Mouse (Mus musculus) embryonic facial prominence, embryonic 10.5 days (tissue): ENCODE measurements around the gene Casc3. TPM values are rescaled to one million over a fixed set of nuclear protein-coding genes. Genes with fewer than 3 reads are reported as not detected.
"Not testable (repeated sequence)": the region's sequence is repeated elsewhere in the genome, so short reads cannot be mapped to it uniquely, and the experiment has no call there.

Experiments used
- DNase-seq: peaks from one replicate; pipeline ENCODE4 v3.0.0-alpha.2; 2017; ENCODE audit warnings: low spot score
- H3K27ac ChIP-seq: fragments of 300-500 bp; sonication (generic); replicated peaks from 2 replicates; pipeline ENCODE4 v1.5.1; 2016; ENCODE audit warnings: mild to moderate bottlenecking
- H3K27me3 ChIP-seq: fragments of 300-500 bp; sonication (generic); replicated peaks from 2 replicates; pipeline ENCODE4 v1.6.1; 2016; ENCODE audit warnings: low read depth, mild to moderate bottlenecking; ENCODE audit not compliant: poor library complexity, severe bottlenecking
- H3K36me3 ChIP-seq: fragments of 300-500 bp; sonication (generic); replicated peaks from 2 replicates; pipeline ENCODE4 v1.6.1; 2016; ENCODE audit warnings: mild to moderate bottlenecking, moderate library complexity
- H3K4me1 ChIP-seq: fragments of 300-500 bp; sonication (generic); 2 replicates; pipeline ENCODE4 v1.6.1; 2016
- H3K4me3 ChIP-seq: fragments of 300-500 bp; sonication (generic); 2 replicates; pipeline ENCODE4 v1.5.1; 2016; ENCODE audit warnings: mild to moderate bottlenecking, moderate library complexity
- H3K9me3 ChIP-seq: fragments of 300-500 bp; sonication (generic); 2 replicates; pipeline ENCODE4 v1.6.1; 2016; ENCODE audit warnings: mild to moderate bottlenecking
- WGBS: fragments of 180-500 bp; shearing (Covaris S2); methylation state at CpG from one replicate; pipeline ENCODE4 v1.1.7; 2016; 5-methylcytosine and 5-hydroxymethylcytosine counted together
- polyA plus RNA-seq: library from polyadenylated mRNA; unstranded; fragments of >200 nt; fragmentation: Nextera tagmentation; extraction: Ambion mirVana; gene quantifications from 2 replicates; pipeline ENCODE4 v1.2.1, GENCODE M21; 2016

Casc3 gene
- polyA plus RNA-seq, 1 experiment from 2014 or later: 47.5 TPM

DNA sequence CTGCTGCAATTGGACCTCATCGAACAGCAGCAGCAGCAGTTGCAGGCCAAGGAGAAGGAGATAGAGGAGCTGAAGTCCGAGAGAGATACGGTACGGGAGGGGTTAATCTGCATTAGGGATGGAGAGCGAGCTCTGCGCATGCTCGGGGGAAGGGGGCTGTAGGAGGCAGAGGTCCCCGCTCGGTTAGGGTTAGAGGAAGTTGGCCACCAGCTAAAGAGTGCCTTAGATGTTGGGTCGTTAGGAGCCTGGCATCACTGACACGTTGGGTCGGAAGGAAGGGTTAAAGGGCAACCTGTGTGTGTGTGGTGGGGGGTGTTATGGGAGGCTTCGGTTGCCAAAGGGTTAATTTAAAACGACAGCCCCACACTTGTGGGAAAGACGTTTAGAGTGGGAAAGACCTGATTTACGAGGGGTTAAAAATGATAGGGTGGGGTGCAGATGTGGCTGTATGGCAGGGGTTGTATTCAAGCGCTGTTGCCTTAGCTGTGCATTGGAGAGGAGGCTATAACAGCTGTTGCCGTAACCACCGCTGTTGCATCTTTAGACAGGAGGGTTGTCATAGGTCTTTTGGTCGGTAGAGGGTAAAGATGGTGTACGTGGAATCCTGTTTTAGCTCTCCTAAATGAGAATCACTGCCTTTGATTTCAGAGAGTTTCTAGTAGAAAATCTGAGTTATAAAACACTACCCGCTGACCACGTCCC lies 8.0 kb upstream of the Casc3 start:
- Histone ChIP-seq H3K9me3 (no peaks in the 10 kb centered on the region), H3K27me3 (no peaks in the 10 kb centered on the region), H3K4me1 (peaks cover 53% of the 10 kb centered on the region), H3K27ac (peak overlapping the region; percentile 100), H3K4me3 (peak overlapping the region; percentile 100), H3K36me3 (peaks cover 45% of the 10 kb centered on the region)
- 4% methylated on average over 23 of the region's 23 CpGs for WGBS
- peak; percentile 87 for DNase-seq

DNA sequence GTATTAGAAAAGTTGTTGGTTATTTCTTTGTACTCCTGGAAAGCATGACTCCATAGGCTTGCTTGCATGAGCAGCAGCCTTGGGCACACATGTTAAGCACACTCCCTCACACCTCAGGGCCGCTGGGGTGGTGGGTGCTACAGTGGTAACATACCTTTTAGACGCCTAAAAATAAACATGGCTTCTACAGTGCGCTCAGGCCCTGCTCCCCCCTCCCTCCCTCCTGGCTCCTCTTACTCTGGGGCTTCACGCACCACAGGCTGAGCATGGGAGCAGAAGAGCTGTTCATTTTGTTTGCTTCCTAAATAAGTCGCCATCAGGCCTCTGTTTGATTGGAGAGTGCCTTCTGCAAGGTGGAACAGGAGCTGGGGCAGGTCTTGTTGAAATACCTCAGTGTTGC lies 7.4 kb upstream of the Casc3 start:
- DNase-seq: no peak
- Histone ChIP-seq H3K36me3 (peaks cover 51% of the 10 kb centered on the region), H3K27me3 (no peaks in the 10 kb centered on the region), H3K4me1 (peaks cover 51% of the 10 kb centered on the region), H3K27ac (peak overlapping the region; percentile 36; the same call in 1 of the 2 replicates), H3K4me3 (peak overlapping the region; percentile 100), H3K9me3 (no peaks in the 10 kb centered on the region)
- 22% methylated on average over 5 of the region's 5 CpGs for whole genome bisulfite sequencing

DNA sequence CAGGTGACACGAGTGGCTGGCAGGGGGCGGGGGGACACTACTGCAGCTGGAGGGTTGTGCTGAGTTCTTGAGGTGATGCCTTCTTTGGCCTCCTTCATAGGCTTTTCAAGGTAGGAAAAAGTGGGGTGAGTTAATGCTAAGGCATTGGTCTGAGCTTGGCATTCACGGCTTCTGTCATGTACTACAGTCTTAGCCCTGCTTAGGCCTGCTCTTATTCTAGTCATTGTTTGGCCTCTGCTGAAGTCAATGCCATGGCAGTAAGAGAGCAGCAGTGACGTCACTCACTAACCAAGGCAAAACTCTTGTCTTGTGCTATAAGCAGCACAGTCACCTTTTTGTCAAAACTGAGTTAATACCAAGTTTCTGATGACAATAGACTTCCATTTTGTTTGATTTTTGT lies 6.8 kb upstream of the Casc3 start:
- WGBS: 70% methylated on average over 4 of the region's 4 CpGs

DNA sequence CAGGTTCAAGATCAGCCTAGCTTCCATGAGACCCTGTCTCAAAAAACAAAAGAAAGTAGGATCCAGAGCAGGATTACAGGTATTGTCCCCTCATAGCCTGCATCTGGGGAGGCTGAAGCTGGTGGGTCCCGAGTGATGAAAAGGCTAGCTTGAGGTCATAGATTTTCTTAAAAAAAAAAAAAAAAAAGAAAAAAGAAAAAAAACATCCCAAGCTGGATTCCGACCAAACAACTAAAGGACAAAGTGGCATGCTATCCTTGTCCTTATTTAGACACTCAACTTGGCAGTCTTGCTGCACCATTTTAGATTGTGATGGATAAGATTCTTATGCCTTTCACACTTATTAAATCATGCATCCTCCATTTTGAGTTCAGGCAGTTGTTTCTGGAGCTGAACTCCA lies 3.7 kb downstream of the Casc3 start:
- Histone ChIP-seq H3K4me3 (peak overlapping the region; percentile 89; the same call in 1 of the 2 replicates), H3K27me3 (no peaks in the 10 kb centered on the region), H3K4me1 (peaks cover 25% of the 10 kb centered on the region), H3K27ac (peak overlapping the region; percentile 98; the same call in 1 of the 2 replicates), H3K9me3 (no peaks in the 10 kb centered on the region), H3K36me3 (peaks cover 78% of the 10 kb centered on the region)
- DNase-seq: no peak
- 77% methylated on average over 2 of the region's 2 CpGs for WGBS

More for the DNA sequence above, 6.8 kb upstream of the Casc3 start:
- Histone ChIP-seq H3K36me3 (peaks cover 57% of the 10 kb centered on the region), H3K4me3 (peak overlapping the region; percentile 100), H3K4me1 (peaks cover 45% of the 10 kb centered on the region), H3K27ac (0 out of 2 replicates have a peak overlapping the region, but pooled peaks have one; percentile 36), H3K27me3 (no peaks in the 10 kb centered on the region), H3K9me3 (no peaks in the 10 kb centered on the region)
- DNase-seq: no peak

DNA sequence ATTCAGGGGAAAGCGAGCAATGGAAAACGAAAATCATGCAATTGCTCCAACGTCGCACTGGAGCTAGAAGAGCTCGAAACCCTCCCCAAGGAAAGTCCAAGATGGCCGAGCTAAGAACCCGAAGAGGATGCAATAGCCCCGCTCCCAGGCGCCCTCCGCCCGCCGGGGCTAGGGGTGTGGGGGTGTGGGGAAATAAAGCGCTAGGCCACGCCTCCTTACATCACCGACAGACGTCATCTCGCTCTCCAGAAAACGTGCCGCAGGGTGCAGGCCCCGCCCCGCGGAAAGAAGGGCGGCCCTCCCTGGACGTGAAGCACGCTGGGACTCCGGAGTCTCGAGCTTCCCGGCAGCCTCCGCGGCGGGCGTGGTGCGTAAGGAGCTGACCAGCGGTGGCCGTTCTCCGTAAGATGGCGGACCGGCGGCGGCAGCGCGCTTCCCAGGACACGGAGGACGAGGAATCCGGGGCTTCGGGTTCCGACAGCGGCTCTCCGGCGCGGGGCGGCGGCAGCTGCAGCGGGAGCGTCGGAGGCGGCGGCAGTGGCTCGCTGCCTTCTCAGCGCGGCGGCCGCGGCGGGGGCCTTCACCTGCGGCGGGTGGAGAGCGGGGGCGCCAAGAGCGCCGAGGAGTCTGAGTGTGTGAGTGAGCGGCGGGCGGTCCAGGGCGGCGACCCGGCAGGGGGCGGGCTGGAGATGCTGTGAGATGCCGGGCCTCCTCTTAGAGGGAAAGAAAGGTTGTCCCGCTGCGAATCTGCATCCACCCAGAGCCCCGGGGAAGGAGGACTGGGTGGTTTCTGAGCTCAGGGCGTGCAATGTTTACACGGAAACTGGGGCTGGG lies 5.0 kb downstream of the Casc3 start:
- Histone ChIP-seq H3K27me3 (no peaks in the 10 kb centered on the region), H3K36me3 (peaks cover 78% of the 10 kb centered on the region), H3K27ac (peak overlapping the region; percentile 98), H3K9me3 (no peaks in the 10 kb centered on the region), H3K4me3 (peak overlapping the region; percentile 89), H3K4me1 (peaks cover 25% of the 10 kb centered on the region)
- WGBS: under 1% methylated on average over 84 of the region's 84 CpGs
- DNase-seq: peak; percentile 99

DNA sequence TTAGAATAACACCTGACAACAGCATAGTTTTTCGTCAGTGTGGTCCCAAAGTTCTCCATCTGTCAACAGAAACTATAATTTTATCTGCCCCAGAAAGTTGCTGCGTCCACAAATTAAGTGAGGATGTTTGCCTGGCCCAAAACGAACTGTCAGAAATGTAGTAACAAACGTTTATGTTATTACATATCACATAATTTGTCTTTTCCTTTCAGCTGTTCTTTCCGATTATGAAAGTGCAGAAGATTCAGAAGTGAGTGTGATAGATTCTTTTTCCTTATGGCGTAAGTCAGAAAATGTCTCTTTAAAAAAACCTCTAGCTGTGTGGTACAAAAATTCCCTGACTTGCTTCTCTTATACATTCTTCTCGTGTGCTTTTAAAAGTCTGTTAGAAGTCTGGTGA lies 6.0 kb downstream of the Casc3 start:
- Histone ChIP-seq H3K27ac (peak overlapping the region; percentile 98; the same call in 1 of the 2 replicates), H3K4me1 (peaks cover 25% of the 10 kb centered on the region), H3K27me3 (no peaks in the 10 kb centered on the region), H3K9me3 (no peaks in the 10 kb centered on the region), H3K36me3 (peaks cover 78% of the 10 kb centered on the region), H3K4me3 (peak overlapping the region; percentile 89)
- DNase-seq: no peak
- WGBS: 78% methylated on average over 7 of the region's 7 CpGs

DNA sequence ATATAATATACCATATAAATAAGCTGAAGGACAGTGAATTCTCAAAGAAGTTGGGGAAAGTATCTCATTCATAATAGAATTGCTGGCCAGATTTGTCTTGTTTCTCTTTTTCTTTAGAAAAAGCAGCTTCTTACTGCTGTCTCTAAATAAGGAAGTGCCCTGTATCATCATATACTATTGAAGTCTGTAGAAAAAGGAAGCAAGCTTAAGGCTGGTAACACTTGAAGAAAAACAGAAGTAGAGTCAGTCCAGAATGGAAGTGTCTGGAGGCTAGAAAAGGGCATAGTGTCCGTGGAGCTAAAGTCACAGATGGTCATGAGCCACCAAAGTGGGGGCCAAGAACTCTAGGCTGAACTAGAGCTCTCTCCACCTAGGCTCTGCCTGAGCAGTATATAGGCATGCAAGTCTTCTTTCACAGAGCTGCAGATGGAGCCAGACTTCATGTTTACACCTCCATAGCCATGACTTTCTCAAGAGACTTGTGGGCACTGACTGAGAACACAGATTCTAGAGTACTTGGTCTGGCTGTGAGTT lies 12.1 kb downstream of the Casc3 start:
- Histone ChIP-seq H3K27me3 (no peaks in the 10 kb centered on the region), H3K36me3 (peaks cover 100% of the 10 kb centered on the region)
- 97% methylated on average over 1 of the region's 1 CpGs for WGBS

DNA sequence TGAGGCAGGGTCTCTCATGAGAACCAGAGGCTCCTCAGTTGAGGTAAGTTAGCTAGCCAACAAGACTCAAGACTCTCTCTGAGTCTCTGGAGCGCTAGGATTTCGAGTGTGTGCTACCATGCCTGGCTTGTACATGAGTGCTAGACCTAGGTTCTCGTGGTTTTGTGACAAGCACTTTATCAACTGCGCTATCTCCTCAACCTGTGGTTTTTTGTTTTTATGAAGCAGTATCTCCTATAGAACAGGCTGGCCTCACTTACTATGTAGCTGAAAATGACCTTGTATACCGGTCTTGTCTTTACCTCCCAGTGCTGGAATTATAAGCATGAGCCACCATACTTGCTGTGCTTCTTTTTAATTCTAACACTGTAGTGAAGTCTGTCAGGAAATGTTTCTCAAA lies 16.3 kb downstream of the Casc3 start:
- 96% methylated on average over 5 of the region's 5 CpGs for WGBS
- Histone ChIP-seq H3K4me1 (no peaks in the 10 kb centered on the region), H3K27me3 (no peaks in the 10 kb centered on the region), H3K4me3 (no peak overlapping the region), H3K36me3 (peaks cover 100% of the 10 kb centered on the region), H3K27ac (no peak overlapping the region), H3K9me3 (no peaks in the 10 kb centered on the region)
- DNase-seq: no peak

More for the DNA sequence above, 12.1 kb downstream of the Casc3 start:
- no peak overlapping the region for H3K4me3 ChIP-seq
- no peak for DNase-seq
- no peaks in the 10 kb centered on the region for H3K4me1 ChIP-seq
- no peak overlapping the region for H3K27ac ChIP-seq
- no peaks in the 10 kb centered on the region for H3K9me3 ChIP-seq

DNA sequence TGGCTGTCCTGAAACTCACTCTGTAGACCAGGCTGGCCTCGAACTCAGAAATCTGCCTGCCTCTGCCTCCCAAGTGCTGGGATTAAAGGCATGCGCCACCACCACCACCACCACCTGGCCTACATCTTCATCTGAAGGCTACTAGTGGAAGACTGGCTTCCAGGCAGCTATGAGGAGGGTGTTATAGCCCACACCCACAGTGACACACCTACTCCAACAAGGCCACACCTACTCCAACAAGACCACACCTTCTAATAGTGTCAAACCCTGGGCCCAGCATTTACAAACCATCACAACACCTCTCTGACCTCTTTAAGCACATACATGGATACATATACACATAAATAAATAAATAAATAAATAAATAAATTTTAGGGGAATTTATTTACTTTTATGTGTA lies 21.4 kb downstream of the Casc3 start:
- not testable (repeated sequence) for H3K9me3 ChIP-seq, DNase-seq, H3K27me3 ChIP-seq, H3K27ac ChIP-seq, H3K4me1 ChIP-seq, H3K4me3 ChIP-seq
- 97% methylated on average over 2 of the region's 2 CpGs for WGBS
- H3K36me3 ChIP-seq: peaks cover 100% of the 10 kb centered on the region

DNA sequence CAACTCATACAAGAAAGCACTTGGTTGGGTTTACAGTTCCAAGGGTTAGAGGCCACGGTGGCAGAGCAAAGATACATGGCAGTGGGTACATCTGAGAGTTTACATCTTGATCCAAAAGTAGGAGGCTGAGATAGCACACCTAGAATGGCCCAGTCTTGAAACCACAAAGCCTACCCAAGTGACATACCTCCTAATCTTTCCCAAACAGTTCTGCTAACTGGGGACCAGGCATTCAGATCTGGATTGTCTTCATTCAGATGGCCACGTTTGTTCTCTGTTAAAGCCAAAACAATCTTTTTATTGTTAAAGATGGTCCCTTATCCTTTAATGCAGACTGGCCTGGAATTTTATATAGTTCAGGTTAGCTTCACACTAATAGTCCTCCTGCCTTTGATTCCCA lies 23.2 kb downstream of the Casc3 start:
- no peaks in the 10 kb centered on the region for H3K4me1 ChIP-seq
- H3K4me3 ChIP-seq: no peak overlapping the region
- no peaks in the 10 kb centered on the region for H3K27me3 ChIP-seq
- no peak for DNase-seq
- H3K9me3 ChIP-seq: no peaks in the 10 kb centered on the region
- no peak overlapping the region for H3K27ac ChIP-seq
- 89% methylated on average over 2 of the region's 2 CpGs for WGBS
- peaks cover 100% of the 10 kb centered on the region for H3K36me3 ChIP-seq

DNA sequence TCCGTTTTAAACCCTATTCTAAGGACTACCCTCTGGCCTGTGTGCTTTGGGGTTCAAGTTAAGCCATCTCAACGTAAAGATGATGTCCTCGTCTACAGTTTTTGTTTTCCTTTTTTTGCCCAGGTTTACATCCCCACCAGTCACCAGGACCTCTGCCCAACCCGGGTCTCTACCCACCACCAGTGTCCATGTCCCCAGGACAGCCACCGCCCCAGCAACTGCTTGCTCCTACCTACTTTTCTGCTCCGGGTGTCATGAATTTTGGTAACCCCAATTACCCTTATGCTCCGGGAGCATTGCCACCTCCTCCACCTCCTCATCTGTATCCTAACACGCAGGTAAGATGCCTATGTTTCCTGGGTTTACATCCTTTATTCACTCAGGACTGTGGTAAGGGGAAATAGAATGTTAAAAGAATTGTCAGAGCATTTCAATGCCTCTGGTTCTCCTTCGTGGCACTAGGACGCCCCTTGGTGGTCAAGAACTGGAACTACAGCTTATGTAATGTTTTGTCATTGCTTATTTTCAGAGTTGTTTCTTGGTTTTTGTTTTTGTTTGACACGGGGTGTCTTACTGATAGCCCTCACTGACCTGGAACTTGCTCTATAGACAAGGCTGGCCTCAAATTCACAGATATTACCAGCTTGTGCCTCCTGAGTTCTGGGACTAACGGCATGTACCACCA lies 24.5 kb downstream of the Casc3 start:
- 77% methylated on average over 12 of the region's 12 CpGs for WGBS
- DNase-seq: no peak
- Histone ChIP-seq H3K9me3 (no peaks in the 10 kb centered on the region), H3K27me3 (no peaks in the 10 kb centered on the region), H3K4me1 (no peaks in the 10 kb centered on the region), H3K4me3 (no peak overlapping the region), H3K27ac (no peak overlapping the region), H3K36me3 (peaks cover 100% of the 10 kb centered on the region)

DNA sequence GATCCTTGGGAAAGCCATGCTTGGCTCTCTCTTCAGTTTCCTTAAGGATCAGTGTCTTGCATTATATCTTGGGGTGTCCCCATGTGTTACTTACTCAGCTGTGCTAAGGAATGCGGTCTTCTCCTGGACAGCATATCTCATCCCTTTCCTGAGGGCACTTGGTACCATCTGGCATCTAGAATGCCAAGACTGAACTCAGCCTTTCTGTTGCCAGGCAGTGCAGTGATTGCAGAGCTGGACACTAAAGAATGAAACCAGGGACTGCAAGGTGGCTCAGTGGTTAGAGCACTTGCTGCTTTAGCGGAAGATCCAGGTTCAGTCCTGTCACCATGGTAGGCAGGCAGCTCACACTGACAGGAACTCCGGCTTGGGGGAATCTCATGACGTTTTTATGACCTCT lies 25.2 kb downstream of the Casc3 start:
- WGBS: 85% methylated on average over 4 of the region's 4 CpGs
- peaks cover 100% of the 10 kb centered on the region for H3K36me3 ChIP-seq
- H3K27me3 ChIP-seq: no peaks in the 10 kb centered on the region

More for the DNA sequence above, 25.2 kb downstream of the Casc3 start:
- H3K9me3 ChIP-seq: no peaks in the 10 kb centered on the region
- peaks cover 5% of the 10 kb centered on the region; the same call in 1 of the 2 replicates for H3K4me1 ChIP-seq
- H3K27ac ChIP-seq: no peak overlapping the region
- no peak overlapping the region for H3K4me3 ChIP-seq
- no peak for DNase-seq
